Mouse (Mus musculus) MN1 (cell line): ENCODE measurements around the gene Tmem25.

Experiments used
- DNase-seq: peaks from one replicate; pipeline ENCODE4 v3.0.0-alpha.2; 2016; ENCODE audit warnings: low spot score

Tmem25 gene

DNA sequence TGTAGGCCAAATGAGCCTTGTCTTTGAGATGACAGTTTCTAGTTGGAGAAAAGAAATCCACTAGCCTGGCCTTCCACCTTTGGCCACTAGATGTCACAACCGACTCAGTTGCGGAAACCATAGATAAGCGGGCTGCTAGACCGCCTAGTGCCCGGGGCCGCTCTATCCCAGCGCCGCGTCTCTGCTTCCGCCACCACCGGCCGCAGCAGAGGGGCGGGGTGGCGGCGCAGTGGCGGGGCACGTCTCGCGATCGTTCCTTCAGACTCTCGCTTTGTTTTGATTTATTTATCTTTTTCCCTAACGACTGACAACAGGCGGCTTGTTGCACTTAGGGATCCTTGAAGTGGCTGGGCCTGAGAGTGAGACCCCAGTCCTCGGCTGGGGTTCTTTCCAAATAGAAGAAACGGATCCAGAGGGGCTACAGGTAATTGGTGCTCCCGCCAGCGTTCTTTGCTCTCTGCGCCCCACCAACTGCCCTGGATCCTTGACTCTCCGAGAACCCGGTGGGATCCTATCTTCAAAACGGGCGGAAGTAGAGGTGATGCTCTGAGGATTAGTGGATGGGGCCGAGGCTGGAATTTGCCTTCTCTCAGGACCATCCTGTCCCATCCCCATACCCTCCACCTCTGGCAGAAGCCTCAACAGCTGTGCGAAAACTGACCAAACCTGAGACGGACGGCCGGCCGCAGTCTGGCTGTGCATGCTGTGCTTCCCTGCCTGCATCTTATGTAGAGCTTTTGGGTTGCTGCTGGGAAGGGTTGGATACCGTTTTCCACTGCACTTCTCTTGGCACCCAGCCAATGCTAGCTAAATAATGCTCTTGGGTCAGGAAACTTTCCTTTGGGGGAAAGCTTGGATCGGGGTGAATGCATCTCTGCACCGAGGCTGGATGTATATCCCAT, 26.1 kb downstream of the Tmem25 start:
- peak; percentile 97 for DNase-seq

GRCm38 (mm10) chr9:44772392-44772749, 26.7 kb downstream of the Tmem25 start:
- DNase-seq, result no peak

DNA sequence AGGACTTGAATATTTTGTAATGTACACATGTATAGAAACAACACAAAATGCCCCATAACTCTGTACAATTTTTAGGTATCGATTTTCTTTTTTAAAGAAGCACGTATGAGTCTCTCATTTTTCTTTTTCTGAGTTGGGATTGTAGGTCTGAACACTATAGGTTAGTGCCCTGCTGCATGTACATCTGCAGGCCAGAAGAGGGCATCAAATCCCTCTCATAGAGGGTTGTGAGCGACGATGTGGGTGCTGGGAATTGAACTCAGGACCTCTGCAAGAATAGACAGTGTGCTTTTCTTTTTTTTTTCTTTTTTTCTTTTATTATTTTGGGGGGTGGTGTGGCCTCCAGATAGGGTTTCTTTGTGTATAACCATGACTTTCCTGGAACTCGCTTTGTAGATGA, 27.7 kb downstream of the Tmem25 start:
- no peak for DNase-seq

- peak; percentile 19 for DNase-seq
These were observed 31.1 kb downstream of the Tmem25 start for GRCm38 (mm10) chr9:44768029-44768394.

GRCm38 (mm10) chr9:44767101-44768028, 31.7 kb downstream of the Tmem25 start, which contains the start of the genes Arcn1 and Ift46:
Gene Arcn1 (minus strand): TSS chr9:44767845.
Gene Ift46 (plus strand): TSS chr9:44767908.
- peak; percentile 88 for DNase-seq

GRCm38 (mm10) chr9:44760873-44761272, 38.2 kb downstream of the Tmem25 start:
- no peak for DNase-seq

DNA sequence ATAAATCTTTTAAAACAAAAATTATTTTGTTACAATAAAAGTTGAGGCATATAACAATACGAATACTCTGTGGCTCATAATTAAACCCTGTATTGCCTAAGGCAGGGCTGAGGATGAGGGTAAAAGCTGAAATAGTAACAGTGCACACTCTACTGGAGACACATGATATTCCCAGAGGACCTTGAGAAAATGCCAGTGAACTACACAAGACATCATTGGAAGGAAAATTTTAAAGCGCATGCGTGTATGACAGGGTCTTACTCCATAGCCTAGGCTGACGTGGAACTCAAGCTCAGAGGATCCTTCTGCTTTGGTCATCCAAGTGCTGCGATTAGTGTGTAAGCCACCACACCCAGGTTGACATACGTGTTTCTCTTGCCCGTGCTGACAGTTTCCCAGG, 50.6 kb downstream of the Tmem25 start:
- no peak for DNase-seq

DNA sequence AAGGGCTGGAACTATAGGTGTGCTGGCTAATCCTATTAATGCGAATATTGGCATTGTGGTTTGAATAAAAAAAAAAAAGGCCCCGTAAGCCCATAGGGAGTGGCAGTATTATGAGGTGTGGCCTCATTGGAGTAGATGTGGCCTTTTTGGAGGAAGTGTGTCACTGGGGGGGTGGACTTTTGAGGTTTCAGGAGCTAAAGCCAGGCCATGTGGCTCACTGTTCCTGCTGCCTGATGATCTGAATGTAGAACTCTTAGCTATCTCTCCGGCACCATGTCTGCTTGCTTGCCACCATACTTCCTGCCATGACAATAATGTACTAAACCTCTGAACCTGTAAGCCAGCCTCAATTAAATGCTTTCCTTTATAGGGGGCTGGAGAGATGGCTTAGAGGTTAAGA, 51.8 kb downstream of the Tmem25 start:
- no peak for DNase-seq

DNA sequence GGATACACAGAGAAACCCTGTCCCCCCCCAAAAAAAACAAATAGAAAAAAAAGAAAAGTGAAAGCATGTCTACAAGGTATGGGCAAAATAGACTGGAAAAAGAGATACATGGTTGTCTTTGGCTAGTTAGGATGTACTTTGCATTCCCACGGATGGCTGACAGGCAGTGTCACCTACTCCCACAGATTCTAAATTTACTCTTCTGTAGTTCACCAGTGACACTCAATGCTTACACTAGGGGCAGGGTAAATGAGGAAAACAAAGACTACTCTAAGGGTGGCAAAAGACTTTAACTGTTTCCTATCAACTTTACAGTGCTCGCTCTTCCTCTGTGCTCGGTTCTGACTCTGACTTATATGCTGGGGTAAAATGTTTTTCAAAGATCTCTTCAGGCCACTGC, 52.4 kb downstream of the Tmem25 start:
- DNase-seq, result no peak

DNA sequence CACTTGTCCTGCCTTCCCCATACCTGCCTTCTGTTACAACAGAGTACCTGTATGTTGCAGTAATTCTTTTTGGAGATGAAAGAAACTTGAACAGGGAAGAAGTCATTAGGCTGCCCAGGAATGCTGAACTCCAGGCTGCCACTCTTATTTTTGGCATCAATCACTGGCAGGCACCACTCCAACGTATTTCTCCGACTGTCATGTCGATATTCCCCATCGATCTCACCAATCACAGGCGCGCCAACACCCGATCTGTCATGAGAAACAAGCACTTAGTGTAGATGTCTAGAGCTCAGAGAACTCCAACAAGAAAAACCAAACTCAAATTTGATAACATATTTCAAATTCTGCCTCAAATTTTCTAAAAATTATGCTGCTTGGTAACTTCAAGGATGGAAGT, 53.7 kb downstream of the Tmem25 start:
- no peak for DNase-seq
